Mouse (Mus musculus) layer of hippocampus, postnatal 36 days (tissue): ENCODE data around the gene Atp9a. TPM values are rescaled to one million over a fixed set of nuclear protein-coding genes. Genes with fewer than 3 reads are reported as not detected.

ENCODE experiments used
- DNase-seq, 2 experiments: peaks; one replicate each; pipeline ENCODE4 v3.0.0; 2022
- total RNA-seq, 2 experiments: library from RNA; stranded (reverse); gene quantifications; 2 replicates each; pipeline ENCODE4 v1.2.3; 2021

Gene Atp9a
- total RNA-seq, 2 experiments from 2014 or later: 342 to 346 TPM

DNA sequence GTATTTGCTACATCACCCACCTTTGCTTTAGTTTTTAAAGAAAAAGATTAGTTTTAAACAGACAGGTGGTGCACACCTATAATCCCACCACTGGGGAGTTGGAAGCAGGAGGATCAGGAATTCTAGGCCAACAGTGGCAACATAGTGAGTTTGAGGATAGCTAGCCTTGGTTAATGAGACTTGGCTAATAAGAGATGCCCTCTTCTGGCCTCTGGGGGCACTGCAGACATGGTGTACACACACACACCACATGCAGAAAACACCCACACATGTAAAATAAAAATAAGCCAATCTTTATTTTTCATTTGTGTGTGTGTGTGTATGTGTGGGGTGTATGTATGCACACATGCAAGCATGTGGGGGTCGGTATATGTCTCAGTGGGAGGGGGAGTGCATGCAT is 3.4 kb downstream of the Atp9a start:
- DNase-seq: no peak

- no peak for DNase-seq
These were observed 4.3 kb downstream of the Atp9a start for GRCm38 (mm10) chr2:168737878-168738277.

- DNase-seq: peak; percentile 42 to 45
These were observed 8.2 kb downstream of the Atp9a start for GRCm38 (mm10) chr2:168734023-168734422.

GRCm38 (mm10) chr2:168731258-168731657 is 11.0 kb downstream of the Atp9a start:
- DNase-seq: no peak

GRCm38 (mm10) chr2:168729736-168730135 is 12.5 kb downstream of the Atp9a start:
- DNase-seq: no peak

DNA sequence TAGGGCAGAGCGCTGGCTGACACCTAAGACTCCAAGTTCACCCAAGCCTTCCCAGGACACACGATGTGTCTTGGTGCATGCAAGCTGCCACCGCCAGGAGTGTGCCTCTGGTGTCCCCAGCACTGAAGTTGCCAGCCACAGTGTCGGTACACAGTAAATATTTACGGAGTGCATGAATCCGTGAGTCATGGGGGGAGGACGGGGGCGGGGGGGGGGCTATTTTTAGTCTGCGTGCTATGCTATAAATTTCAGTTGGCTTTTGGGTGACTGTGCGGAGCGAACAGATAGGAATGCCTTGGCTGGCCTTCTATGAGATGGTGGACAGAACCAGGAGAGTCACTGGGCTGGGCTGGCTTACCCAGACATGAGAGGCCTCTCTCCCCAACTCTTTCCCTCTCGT is 14.2 kb downstream of the Atp9a start:
- DNase-seq: no peak

- DNase-seq: no peak
These were observed 16.2 kb downstream of the Atp9a start for GRCm38 (mm10) chr2:168726007-168726406.

- no peak for DNase-seq
These were observed 20.9 kb downstream of the Atp9a start for GRCm38 (mm10) chr2:168721313-168721712.

DNA sequence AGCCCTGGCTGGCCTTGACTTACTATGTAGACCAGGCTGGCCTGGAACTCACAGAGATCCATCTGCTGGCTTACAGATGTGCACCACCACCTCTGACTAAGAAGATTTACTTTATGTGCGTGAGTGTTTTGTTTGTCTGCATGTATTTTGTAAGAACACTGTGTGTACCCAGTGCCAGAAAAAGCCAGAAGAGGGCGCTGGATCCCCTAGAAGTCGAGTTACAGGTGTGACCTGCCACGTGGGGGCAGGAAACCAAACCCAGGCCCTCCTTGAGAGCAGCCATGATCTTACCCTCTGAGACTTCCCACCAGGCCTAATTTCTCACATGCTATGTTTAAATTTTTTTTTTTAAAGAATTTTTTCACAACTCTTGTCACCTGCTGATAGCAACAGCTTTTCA is 22.5 kb downstream of the Atp9a start:
- no peak for DNase-seq

- DNase-seq: no peak
These were observed 23.5 kb downstream of the Atp9a start for GRCm38 (mm10) chr2:168718735-168719134.

DNA sequence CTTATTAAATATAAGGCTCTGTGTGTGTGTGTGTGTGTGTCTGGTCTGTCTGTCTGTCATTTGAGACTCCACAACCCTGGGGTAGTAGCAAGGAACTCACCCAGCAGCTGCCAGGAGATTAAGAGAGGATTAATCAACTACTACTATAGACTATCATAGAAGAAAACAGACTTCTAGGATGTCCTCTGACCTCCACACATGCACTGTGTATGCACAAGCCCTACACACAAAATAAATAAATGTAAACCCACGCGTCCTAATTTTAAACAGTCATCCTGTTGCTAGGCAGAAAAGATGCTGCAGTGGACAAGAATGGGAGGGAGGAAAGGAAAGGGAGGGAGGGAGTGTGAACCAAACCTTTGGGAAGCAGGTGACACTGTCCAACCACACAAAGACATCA is 23.9 kb downstream of the Atp9a start:
- no peak for DNase-seq

DNA sequence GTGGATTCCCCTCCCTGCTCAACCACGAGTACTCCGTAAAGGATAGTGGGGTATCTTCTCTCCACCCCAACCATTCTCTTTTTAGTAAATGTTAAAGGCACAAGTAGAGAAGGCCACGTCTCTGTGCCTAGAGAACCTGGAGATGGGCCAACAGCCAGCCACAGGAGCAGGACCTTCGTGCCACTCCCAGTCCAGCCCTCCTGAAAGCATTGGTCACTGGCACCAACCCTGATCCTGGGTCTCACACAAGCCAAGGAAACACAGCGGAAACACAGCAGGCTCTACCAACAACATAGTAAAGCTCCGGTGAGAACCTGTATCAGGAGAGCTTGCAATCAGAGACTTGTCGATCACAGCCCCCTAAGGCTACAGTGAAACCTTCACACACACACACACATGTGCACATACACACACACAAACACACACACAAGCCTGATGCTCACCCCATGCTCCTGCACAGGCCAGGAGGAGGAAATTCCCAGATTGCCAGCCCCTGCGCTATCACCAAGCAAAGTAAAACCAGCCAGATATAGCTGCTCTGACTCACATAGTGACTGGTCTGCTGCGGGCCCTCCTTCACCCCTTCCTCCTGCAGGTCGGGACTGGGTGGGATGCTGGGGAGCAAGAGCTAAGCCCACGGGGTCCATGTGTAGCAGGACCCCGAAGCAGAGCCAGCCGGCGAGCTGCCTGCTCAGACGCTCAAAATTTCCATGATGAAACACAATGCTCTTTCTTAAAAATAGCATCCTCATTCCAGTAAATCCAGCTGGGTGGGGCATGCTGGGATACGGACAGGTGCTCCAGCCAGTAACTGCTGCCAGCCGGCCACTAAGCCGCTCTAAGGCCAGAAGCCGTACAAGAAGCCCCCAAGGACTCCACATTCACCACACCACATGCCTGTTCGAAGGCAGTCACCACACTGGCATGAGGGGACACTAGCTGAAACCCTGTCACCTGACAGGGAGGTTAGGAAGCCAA is 29.7 kb downstream of the Atp9a start:
- DNase-seq: no peak

DNA sequence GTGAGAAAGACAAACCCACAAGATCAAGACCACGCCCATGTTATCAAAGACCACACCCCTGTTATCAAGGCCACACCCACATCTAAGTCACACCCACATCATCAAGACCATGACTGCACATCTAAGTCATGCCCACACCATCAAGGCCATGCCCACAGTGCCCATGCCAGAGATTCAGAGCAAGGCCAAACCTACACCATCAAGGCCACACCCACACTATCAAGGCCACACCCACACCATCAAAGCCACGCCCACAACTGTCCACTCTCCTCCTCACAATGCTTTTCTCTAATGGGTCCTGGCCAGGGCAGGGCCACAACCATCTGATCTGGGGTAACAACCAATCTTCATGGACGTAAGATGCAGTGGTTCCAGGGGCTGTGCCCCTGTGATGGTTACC is 31.2 kb downstream of the Atp9a start:
- DNase-seq: no peak

- no peak for DNase-seq
These were observed 34.4 kb downstream of the Atp9a start for GRCm38 (mm10) chr2:168707766-168708165.

- peak in 1 of 2 experiments; percentile 43 for DNase-seq
These were observed 39.9 kb downstream of the Atp9a start for GRCm38 (mm10) chr2:168702266-168702665.

GRCm38 (mm10) chr2:168695027-168695403 is 47.2 kb downstream of the Atp9a start:
- DNase-seq: no peak

DNA sequence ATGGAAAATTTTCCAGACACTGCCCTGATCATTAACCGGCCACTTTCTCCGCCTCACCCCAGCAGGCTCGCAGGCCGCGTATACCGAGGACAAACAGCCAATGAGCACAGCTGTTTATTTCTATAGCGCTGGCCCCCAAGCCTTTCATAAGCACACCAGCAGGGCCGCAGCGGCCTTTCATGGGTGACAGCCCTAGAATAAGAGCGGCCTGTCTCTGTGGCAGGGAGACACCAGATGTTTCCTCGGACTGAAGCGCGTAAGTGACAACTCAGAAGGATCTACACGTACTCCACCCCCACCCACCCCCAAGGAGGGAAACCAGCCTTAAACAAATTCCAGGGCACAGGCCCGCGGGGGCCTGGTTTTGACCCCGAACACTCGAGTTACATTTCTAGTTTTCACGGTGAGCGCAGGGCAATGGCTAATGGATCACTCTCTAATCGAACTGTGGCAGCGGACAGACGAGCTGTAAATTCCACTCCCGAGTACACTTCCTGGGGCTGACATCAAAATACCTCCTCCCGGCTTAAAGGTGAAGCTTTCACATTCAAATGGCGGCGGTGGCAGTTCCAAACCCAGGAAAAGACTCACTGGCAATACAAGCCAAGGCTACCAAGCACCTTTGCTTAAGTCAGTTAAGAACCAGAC is 47.7 kb downstream of the Atp9a start:
- no peak for DNase-seq

- DNase-seq: peak in 1 of 2 experiments; percentile 75
These were observed 50.4 kb downstream of the Atp9a start for GRCm38 (mm10) chr2:168691774-168692173.

DNA sequence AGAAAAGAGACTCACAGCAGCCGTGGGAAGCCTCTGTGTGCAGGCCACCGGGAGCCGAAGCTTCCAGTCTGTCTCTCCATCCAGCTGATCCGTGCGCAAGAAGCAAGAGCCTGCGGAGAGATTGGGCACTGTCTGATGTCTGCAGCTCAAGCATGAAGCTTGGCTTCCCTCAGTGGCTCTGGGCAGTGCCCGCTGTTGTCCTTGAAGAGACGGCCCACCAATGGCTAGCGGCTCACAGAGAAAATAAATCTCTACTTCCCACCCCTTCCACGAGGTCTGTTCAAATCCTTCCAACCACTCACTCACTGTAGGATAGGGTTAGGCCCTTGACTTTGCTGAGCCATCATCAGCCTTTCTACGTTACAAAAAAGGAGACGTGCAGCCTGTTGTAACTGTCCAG is 54.9 kb downstream of the Atp9a start:
- no peak for DNase-seq

DNA sequence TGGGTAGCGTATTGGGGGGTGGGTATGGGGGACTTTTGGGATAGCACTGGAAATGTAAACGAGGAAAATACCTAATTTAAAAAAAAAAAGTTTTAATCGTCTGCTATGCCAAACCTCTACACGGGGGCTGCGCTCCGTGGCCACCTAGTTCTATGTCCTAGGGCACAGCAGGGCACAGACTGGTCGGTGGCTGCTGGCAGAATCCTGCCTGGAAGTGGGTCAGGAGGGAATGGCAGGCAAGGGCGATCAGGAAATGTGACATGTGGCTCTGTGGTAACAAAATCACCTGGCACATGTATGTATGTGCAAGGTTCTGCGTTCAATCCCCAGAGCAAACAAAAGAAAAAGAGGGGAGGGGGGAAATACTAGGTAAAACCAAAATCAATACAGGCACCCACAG is 56.3 kb downstream of the Atp9a start:
- DNase-seq: no peak

- no peak for DNase-seq
These were observed 57.5 kb downstream of the Atp9a start for GRCm38 (mm10) chr2:168684695-168685094.

GRCm38 (mm10) chr2:168683520-168684150 is 58.6 kb downstream of the Atp9a start:
- DNase-seq: peak in 1 of 2 experiments; percentile 43

GRCm38 (mm10) chr2:168682721-168683120 is 59.5 kb downstream of the Atp9a start:
- no peak for DNase-seq
